Mouse (Mus musculus) heart, embryonic 11.5 days (tissue): ENCODE results near the gene Nxn. TPM values are rescaled to one million over a fixed set of nuclear protein-coding genes. Genes with fewer than 3 reads are reported as not detected.

Experiments used
- ATAC-seq: fragments of 200-750 bp; cut with Nextera tagmentation; replicated peaks from 2 replicates; pipeline ENCODE4 v1.8.0; 2017; ENCODE audit warnings: moderate library complexity; ENCODE audit not compliant: insufficient number of reproducible peaks, low FRiP score, low TSS enrichment
- H3K27ac ChIP-seq: fragments of 300-500 bp; sonication (generic); 2 replicates; pipeline ENCODE4 v1.5.1; 2014; ENCODE audit warnings: mild to moderate bottlenecking, low read depth, low read length
- H3K27me3 ChIP-seq: fragments of 300-500 bp; sonication (generic); 2 replicates; pipeline ENCODE4 v1.6.1; 2014; ENCODE audit warnings: mild to moderate bottlenecking, low read length, mixed read lengths; ENCODE audit not compliant: control insufficient read depth, insufficient read depth
- H3K36me3 ChIP-seq: fragments of 300-500 bp; sonication (generic); 2 replicates; pipeline ENCODE4 v1.6.1; 2014; ENCODE audit warnings: mild to moderate bottlenecking, low read length, moderate library complexity, mixed read lengths; ENCODE audit not compliant: control insufficient read depth, insufficient read depth
- H3K4me1 ChIP-seq: fragments of 300-500 bp; sonication (generic); 2 replicates; pipeline ENCODE4 v1.6.1; 2014; ENCODE audit warnings: low read length; ENCODE audit not compliant: control insufficient read depth, insufficient read depth
- H3K4me2 ChIP-seq: fragments of 300-500 bp; sonication (generic); 2 replicates; pipeline ENCODE4 v1.6.1; 2014; ENCODE audit warnings: mild to moderate bottlenecking, moderate library complexity
- H3K4me3 ChIP-seq: fragments of 300-500 bp; sonication (generic); 2 replicates; pipeline ENCODE4 v1.5.1; 2014; ENCODE audit warnings: low read depth, low read length
- H3K9ac ChIP-seq: fragments of 300-500 bp; sonication (generic); 2 replicates; pipeline ENCODE4 v1.6.1; 2014; ENCODE audit warnings: mild to moderate bottlenecking, low read depth, low read length, moderate library complexity
- H3K9me3 ChIP-seq: fragments of 300-500 bp; sonication (generic); replicated peaks from 2 replicates; pipeline ENCODE4 v1.6.1; 2016; ENCODE audit warnings: low read length; ENCODE audit not compliant: control insufficient read depth
- WGBS: fragments of 180-500 bp; shearing (Covaris S2); extraction: QIAGEN DNeasy Blood & Tissue Kit; methylation state at CpG from one replicate; pipeline ENCODE4 v1.1.7; 2014; ENCODE audit not compliant: insufficient replicate concordance; 5-methylcytosine and 5-hydroxymethylcytosine counted together
- polyA plus RNA-seq: library from polyadenylated mRNA; unstranded; fragments of >200 nt; fragmentation: Nextera tagmentation; extraction: Ambion mirVana; gene quantifications from 2 replicates; pipeline ENCODE4 v1.2.1, GENCODE M21; 2014

The Nxn gene
- polyA plus RNA-seq, 1 experiment from 2014 or later = 21.6 TPM

GRCm38 (mm10) chr11:76279971-76280370, 119.0 kb downstream of the Nxn start:
- Histone ChIP-seq H3K4me3 (no peak overlapping the region), H3K4me2 (no peak overlapping the region), H3K27ac (no peak overlapping the region), H3K36me3 (peaks cover 4% of the 10 kb centered on the region; the same call in 1 of the 2 replicates), H3K9me3 (no peaks in the 10 kb centered on the region), H3K4me1 (peaks cover 2% of the 10 kb centered on the region; the same call in 1 of the 2 replicates), H3K27me3 (no peaks in the 10 kb centered on the region), H3K9ac (no peak overlapping the region)
- no peak for ATAC-seq
- 60% methylated on average over 2 of the region's 2 CpGs for WGBS

- Histone ChIP-seq H3K9ac (no peak overlapping the region), H3K4me3 (no peak overlapping the region), H3K27ac (no peak overlapping the region), H3K27me3 (no peaks in the 10 kb centered on the region), H3K36me3 (peaks cover 4% of the 10 kb centered on the region; the same call in 1 of the 2 replicates), H3K4me1 (peaks cover 2% of the 10 kb centered on the region; the same call in 1 of the 2 replicates), H3K4me2 (no peak overlapping the region), H3K9me3 (no peaks in the 10 kb centered on the region)
- WGBS = 64% methylated on average over 14 of the region's 14 CpGs
- ATAC-seq = no peak
These were observed 119.7 kb downstream of the Nxn start for GRCm38 (mm10) chr11:76278960-76279852.

GRCm38 (mm10) chr11:76272440-76272839, 126.5 kb downstream of the Nxn start:
- no peak for ATAC-seq
- Histone ChIP-seq H3K9me3 (no peaks in the 10 kb centered on the region), H3K36me3 (peaks cover 2% of the 10 kb centered on the region; the same call in 1 of the 2 replicates), H3K4me2 (no peak overlapping the region), H3K4me1 (no peaks in the 10 kb centered on the region), H3K9ac (no peak overlapping the region), H3K27ac (no peak overlapping the region), H3K4me3 (no peak overlapping the region), H3K27me3 (no peaks in the 10 kb centered on the region)
- WGBS = 78% methylated on average over 4 of the region's 4 CpGs

GRCm38 (mm10) chr11:76268521-76269065, 130.3 kb downstream of the Nxn start:
- no peak for ATAC-seq
- Histone ChIP-seq H3K9me3 (no peaks in the 10 kb centered on the region), H3K27ac (no peak overlapping the region), H3K4me2 (no peak overlapping the region), H3K9ac (no peak overlapping the region), H3K4me3 (no peak overlapping the region), H3K36me3 (peaks cover 2% of the 10 kb centered on the region; the same call in 1 of the 2 replicates), H3K27me3 (no peaks in the 10 kb centered on the region), H3K4me1 (peaks cover 2% of the 10 kb centered on the region; the same call in 1 of the 2 replicates)
- WGBS = 63% methylated on average over 6 of the region's 6 CpGs

GRCm38 (mm10) chr11:76268001-76268459, 130.9 kb downstream of the Nxn start:
- Histone ChIP-seq H3K36me3 (no peaks in the 10 kb centered on the region; the same call in 1 of the 2 replicates), H3K9me3 (no peaks in the 10 kb centered on the region), H3K27me3 (no peaks in the 10 kb centered on the region), H3K4me2 (no peak overlapping the region), H3K9ac (no peak overlapping the region), H3K4me3 (no peak overlapping the region), H3K4me1 (peaks cover 6% of the 10 kb centered on the region), H3K27ac (no peak overlapping the region)
- no peak for ATAC-seq
- 67% methylated on average over 5 of the region's 5 CpGs for WGBS

GRCm38 (mm10) chr11:76267550-76267949, 131.4 kb downstream of the Nxn start:
- Histone ChIP-seq H3K9me3 (no peaks in the 10 kb centered on the region), H3K27ac (no peak overlapping the region), H3K4me1 (peaks cover 8% of the 10 kb centered on the region), H3K9ac (no peak overlapping the region), H3K4me3 (no peak overlapping the region), H3K27me3 (no peaks in the 10 kb centered on the region), H3K36me3 (no peaks in the 10 kb centered on the region; the same call in 1 of the 2 replicates), H3K4me2 (no peak overlapping the region)
- 64% methylated on average over 7 of the region's 7 CpGs for WGBS
- no peak for ATAC-seq

- H3K4me3 ChIP-seq = no peak overlapping the region
- 16% methylated on average over 19 of the region's 19 CpGs for WGBS
- peak overlapping the region; percentile 14; the same call in 1 of the 2 replicates for H3K4me2 ChIP-seq
- H3K36me3 ChIP-seq = no peaks in the 10 kb centered on the region; the same call in 1 of the 2 replicates
- ATAC-seq = no peak
- no peaks in the 10 kb centered on the region for H3K27me3 ChIP-seq
- H3K4me1 ChIP-seq = peaks cover 8% of the 10 kb centered on the region
- H3K27ac ChIP-seq = no peak overlapping the region
- H3K9ac ChIP-seq = no peak overlapping the region
- H3K9me3 ChIP-seq = no peaks in the 10 kb centered on the region
These were observed 136.2 kb downstream of the Nxn start for GRCm38 (mm10) chr11:76262611-76263351.

- H3K9ac ChIP-seq = no peak overlapping the region
- H3K9me3 ChIP-seq = no peaks in the 10 kb centered on the region
- no peak overlapping the region for H3K4me3 ChIP-seq
- H3K27me3 ChIP-seq = no peaks in the 10 kb centered on the region
- H3K4me2 ChIP-seq = no peak overlapping the region
- no peak for ATAC-seq
- H3K4me1 ChIP-seq = peaks cover 6% of the 10 kb centered on the region
- no peak overlapping the region for H3K27ac ChIP-seq
- no peaks in the 10 kb centered on the region; the same call in 1 of the 2 replicates for H3K36me3 ChIP-seq
- 67% methylated on average over 12 of the region's 12 CpGs for WGBS
These were observed 137.7 kb downstream of the Nxn start for GRCm38 (mm10) chr11:76261224-76261623.
